Comparison of ENCODE assay signal across 24 mouse cellular contexts in genomic region chr10:76247960-76248646, GRCm38 (mm10). TPM values are rescaled to one million over a fixed set of nuclear protein-coding genes. Genes with fewer than 3 reads are reported as not detected.
DNase-seq lines count a peak whose midpoint lies in the region; ATAC-seq and TF ChIP-seq lines count a peak whose summit lies in the region.
"Had no signal": no experiment of that assay in that cellular context is flagged by ENCODE, and none has a peak within 500 bp of the region (broad histone marks: within the 10 kb centered on the region; RNA-seq: fewer than 3 reads in every experiment).

No protein-coding gene starts in this region.

- TF ChIP-seq CTCF in cerebellum, adult 2 months (IDR thresholded peaks at IDR 0.05; ENCODE audit: borderline replicate concordance, insufficient read depth, low read depth, low read length): no peak
- TF ChIP-seq CTCF in hindbrain, postnatal 0 days (IDR thresholded peaks at IDR 0.05; ENCODE audit: low read depth): no peak
- TF ChIP-seq CTCF in brain, embryonic 14.5 days (IDR thresholded peaks at IDR 0.05; ENCODE audit: borderline replicate concordance, extremely low read depth, insufficient read depth, insufficient read length): no peak

- H3K9ac ChIP-seq in hindbrain, embryonic 12.5 days: no peak overlapping the region
- H3K9ac ChIP-seq in hindbrain, postnatal 0 days (replicated peaks; ENCODE audit: low read length): no peak overlapping the region
- H3K9ac ChIP-seq: liver, embryonic 12.5 days; lung, embryonic 14.5 days; midbrain, embryonic 12.5 days; neural tube, embryonic 15.5 days had no signal

- ATAC-seq in hindbrain, embryonic 12.5 days (ENCODE audit: low FRiP score): no peak
- no peak for ATAC-seq in hindbrain, postnatal 0 days
- ATAC-seq in activated CD4-positive, CD25-positive, alpha-beta regulatory T cell, adult 4 months: no peak
- ATAC-seq: CD4-positive, CD25-positive, alpha-beta regulatory T cell, adult 4 months; inflammation-experienced regulatory T-cells, adult 6 months; liver, embryonic 12.5 days had no signal

- H3K27ac ChIP-seq in cerebellum, adult 2 months (ENCODE audit: insufficient read depth, low read length): peak overlapping the region; percentile 12; the same call in 1 of the 2 replicates
- peak overlapping the region; percentile 45; the same call in 1 of the 2 replicates for H3K27ac ChIP-seq in hindbrain, embryonic 12.5 days
- no peak overlapping the region for H3K27ac ChIP-seq in hindbrain, postnatal 0 days
- H3K27ac ChIP-seq: gastrocnemius, adult 2 months; liver, embryonic 12.5 days; midbrain, embryonic 12.5 days; neural tube, embryonic 15.5 days had no signal

- no peaks in the 10 kb centered on the region for H3K27me3 ChIP-seq in cerebellum, adult 2 months (ENCODE audit: control insufficient read depth, insufficient read depth, low read length)
- no peaks in the 10 kb centered on the region for H3K27me3 ChIP-seq in hindbrain, embryonic 12.5 days
- no peaks in the 10 kb centered on the region for H3K27me3 ChIP-seq in hindbrain, postnatal 0 days (ENCODE audit: insufficient read depth, low read length)
- H3K27me3 ChIP-seq: liver, embryonic 12.5 days; midbrain, embryonic 12.5 days; neural tube, embryonic 15.5 days had no signal

- TF ChIP-seq POLR2A in cerebellum, adult 2 months (IDR thresholded peaks at IDR 0.05; ENCODE audit: borderline replicate concordance, insufficient read depth, low read length): no peak
- TF ChIP-seq POLR2A in brain, embryonic 14.5 days (IDR thresholded peaks at IDR 0.05; ENCODE audit: borderline replicate concordance, extremely low read depth, insufficient read depth, insufficient read length, poor library complexity, severe bottlenecking): no peak

- H3K4me1 ChIP-seq in cerebellum, adult 2 months (ENCODE audit: control insufficient read depth, insufficient read depth, low read length): 0 out of 2 replicates have a peak, but pooled peaks cover 4% of the 10 kb centered on the region
- peaks cover 5% of the 10 kb centered on the region for H3K4me1 ChIP-seq in hindbrain, embryonic 12.5 days
- H3K4me1 ChIP-seq in hindbrain, postnatal 0 days (ENCODE audit: insufficient read depth, low read length): 0 out of 2 replicates have a peak, but pooled peaks cover under 1% of the 10 kb centered on the region
- H3K4me1 ChIP-seq: liver, embryonic 12.5 days had no signal

- WGBS in cerebellum, adult 2 months: 13% methylated on average over 21 of the region's 21 CpGs
- WGBS in hindbrain, embryonic 12.5 days: 31% methylated on average over 21 of the region's 21 CpGs
- WGBS in hindbrain, postnatal 0 days: 25% methylated on average over 21 of the region's 21 CpGs

- no peaks in the 10 kb centered on the region for H3K9me3 ChIP-seq in hindbrain, embryonic 12.5 days (replicated peaks)
- no peaks in the 10 kb centered on the region for H3K9me3 ChIP-seq in hindbrain, postnatal 0 days (ENCODE audit: low read length)
- H3K9me3 ChIP-seq: G1E; liver, embryonic 12.5 days; midbrain, embryonic 12.5 days; neural tube, embryonic 15.5 days had no signal

- H3K36me3 ChIP-seq in hindbrain, embryonic 12.5 days: no peaks in the 10 kb centered on the region
- no peaks in the 10 kb centered on the region for H3K36me3 ChIP-seq in hindbrain, postnatal 0 days (ENCODE audit: insufficient read depth, low read length)
- H3K36me3 ChIP-seq: G1E; liver, embryonic 12.5 days; midbrain, embryonic 12.5 days; neural tube, embryonic 15.5 days had no signal

- no peak for DNase-seq in cerebellum, adult 2 months
- DNase-seq in cerebellum, postnatal 36 days: no peak
- DNase-seq in hindbrain, postnatal 0 days (ENCODE audit: low spot score): no peak
- DNase-seq in brain, embryonic 14.5 days (ENCODE audit: low read depth): peak; percentile 28
- DNase-seq in fibroblast of lung, adult 2 months (ENCODE audit: low read depth): peak; percentile 61
- DNase-seq in urinary bladder, postnatal 25 days (ENCODE audit: low spot score): no peak
- DNase-seq: adrenal gland, postnatal 36 days; cerebellum, adult 18-20 months; gastrocnemius, adult 2 months; heart, postnatal 10 days; kidney, adult 2 months; kidney, postnatal 14 days; lung, embryonic 14.5 days; lung, postnatal 36 days had no signal

- no peak overlapping the region for H3K4me3 ChIP-seq in cerebellum, adult 2 months (replicated peaks; ENCODE audit: insufficient read depth, low read depth, low read length)
- no peak overlapping the region for H3K4me3 ChIP-seq in hindbrain, embryonic 12.5 days
- H3K4me3 ChIP-seq in hindbrain, postnatal 0 days (ENCODE audit: low read length): no peak overlapping the region
- H3K4me3 ChIP-seq: gastrocnemius, adult 2 months; liver, embryonic 12.5 days; midbrain, embryonic 12.5 days; neural tube, embryonic 15.5 days had no signal

- H3K4me2 ChIP-seq in hindbrain, embryonic 12.5 days (replicated peaks): no peak overlapping the region
- H3K4me2 ChIP-seq in hindbrain, postnatal 0 days (ENCODE audit: low read depth, low read length): no peak overlapping the region
- H3K4me2 ChIP-seq: heart, embryonic 11.5 days; liver, embryonic 12.5 days; lung, embryonic 14.5 days; midbrain, embryonic 12.5 days; neural tube, embryonic 15.5 days had no signal

RNA-seq across cellular contexts. Expression of gene S100b, which starts 5.5 kb away (rescaled TPM):
- polyA plus RNA-seq in cerebellum, adult 2 months (2012; rRNA removed): 739 and 790 TPM in 2 replicates
- polyA plus RNA-seq in hindbrain, embryonic 12.5 days (2016; fragmentation: Nextera tagmentation; extraction: Ambion mirVana): 1.4 and 1.6 TPM in 2 replicates
- total RNA-seq in hindbrain, postnatal 0 days (2014; rRNA removed): 13.0 and 22.3 TPM in 2 replicates
- polyA plus RNA-seq in hindbrain, postnatal 0 days (2015; fragmentation: Nextera tagmentation; extraction: Ambion mirVana): 25.2 and 26.7 TPM in 2 replicates
- 0.62 and 1.8 TPM in 2 replicates for polyA plus RNA-seq in brain, embryonic 14.5 days (2012; rRNA removed)
- not detected for polyA plus RNA-seq in activated CD4-positive, CD25-positive, alpha-beta regulatory T cell, adult 4 months (2017; shearing (Covaris generic))
- total RNA-seq: common myeloid progenitor, adult 5-6 weeks; G1E had no signal
- polyA plus RNA-seq: CD4-positive, CD25-positive, alpha-beta regulatory T cell, adult 4 months; G1E; inflammation-experienced regulatory T-cells, adult 6 months; liver, embryonic 12.5 days; lung, embryonic 14.5 days had no signal

RNA-seq across cellular contexts. Expression of gene Prmt2, which starts 10.4 kb away (rescaled TPM):
- polyA plus RNA-seq in cerebellum, adult 2 months (2012; rRNA removed): 75.5 and 81.4 TPM in 2 replicates
- polyA plus RNA-seq in hindbrain, embryonic 12.5 days (2016; fragmentation: Nextera tagmentation; extraction: Ambion mirVana): 133 and 137 TPM in 2 replicates
- 148 and 174 TPM in 2 replicates for total RNA-seq in hindbrain, postnatal 0 days (2014; rRNA removed)
- 245 and 250 TPM in 2 replicates for polyA plus RNA-seq in hindbrain, postnatal 0 days (2015; fragmentation: Nextera tagmentation; extraction: Ambion mirVana)
- polyA plus RNA-seq in brain, embryonic 14.5 days (2012; rRNA removed): 273 and 287 TPM in 2 replicates
- polyA plus RNA-seq in activated CD4-positive, CD25-positive, alpha-beta regulatory T cell, adult 4 months (2017; shearing (Covaris generic)): 10 to 100 TPM; 21.6 to 23.1 TPM

Comparison
In these comparisons a context has a peak if more than half of its experiments do, and no peak if none do; other contexts are left out.
1. DNase-seq: peak in brain, embryonic 14.5 days (single experiment) and fibroblast of lung, adult 2 months (single experiment); none in cerebellum, adult 2 months (0 of 2), cerebellum, postnatal 36 days (0 of 2), hindbrain, postnatal 0 days (single experiment) and urinary bladder, postnatal 25 days (single experiment).
2. RNA of gene S100b, which starts 5.5 kb away (polyA plus RNA-seq): 739 to 790 TPM in cerebellum, adult 2 months; 25.2 to 26.7 TPM in hindbrain, postnatal 0 days, 0.62 to 1.8 TPM in brain, embryonic 14.5 days, 1.4 to 1.6 TPM in hindbrain, embryonic 12.5 days and not detected in activated CD4-positive, CD25-positive, alpha-beta regulatory T cell, adult 4 months; every median in the first group is over 10 times any median in the second.